Mouse (Mus musculus) ovary, postnatal 10 days (tissue): ENCODE data around the gene Sycp2l.
"Not testable (repeated sequence)": the region's sequence is repeated elsewhere in the genome, so short reads cannot be mapped to it uniquely, and the experiment has no call there.

Experiments
- DNase-seq: peaks from one replicate; pipeline ENCODE4 v3.0.0; 2022; ENCODE audit warnings: low spot score

Gene Sycp2l

GRCm38 (mm10) chr13:41128326-41128725, 14.2 kb downstream of the Sycp2l start:
- no peak for DNase-seq

- DNase-seq = no peak
Observed at GRCm38 (mm10) chr13:41129061-41129460, 15.0 kb downstream of the Sycp2l start.

DNA sequence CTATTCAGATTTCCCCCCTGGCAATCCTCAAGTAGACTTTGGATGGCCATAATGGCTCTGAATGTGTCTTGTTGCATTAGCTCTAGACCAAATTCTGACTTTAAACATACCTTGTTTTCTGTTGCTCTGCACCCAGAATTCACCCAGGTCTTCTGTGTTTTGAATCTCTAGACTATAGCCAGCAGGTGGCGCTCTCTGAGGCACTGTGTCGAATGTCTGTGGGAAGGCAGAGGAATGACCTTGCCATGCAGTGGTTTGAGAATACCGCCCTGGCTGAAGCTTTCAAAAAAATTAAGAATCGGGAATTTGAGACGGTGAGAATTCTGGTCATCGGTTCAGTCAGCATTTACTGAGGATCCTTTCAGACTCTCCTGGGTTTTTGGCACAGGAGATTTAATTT, 20.8 kb downstream of the Sycp2l start:
- DNase-seq = peak; percentile 21

DNA sequence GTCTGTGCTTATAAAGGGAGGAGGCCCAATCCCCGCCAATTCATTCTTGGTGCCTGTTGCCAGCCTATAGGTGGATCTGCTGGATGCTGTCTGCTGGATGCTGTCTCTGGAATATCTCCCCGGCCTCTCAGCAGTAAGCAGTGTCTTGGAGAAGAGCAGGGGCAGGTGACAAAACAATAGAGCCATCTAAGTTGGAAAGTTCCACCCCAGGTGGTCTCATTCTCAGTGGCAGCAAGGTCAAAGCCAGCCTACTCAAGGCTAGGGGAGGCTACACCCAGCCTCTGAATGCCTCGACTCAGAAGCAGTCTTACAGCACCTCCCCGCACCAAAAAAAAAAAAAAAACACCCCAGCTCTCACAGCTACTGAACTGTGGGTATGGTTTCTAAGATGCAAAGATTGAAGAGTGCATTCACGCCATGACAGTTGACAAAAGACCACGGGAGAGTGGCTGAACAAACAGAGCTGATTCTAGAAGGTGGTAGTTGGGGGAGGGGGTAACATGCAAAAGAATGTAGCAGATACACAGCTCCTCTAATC, 31.4 kb downstream of the Sycp2l start:
- DNase-seq = no peak

- peak; percentile 5 for DNase-seq
Observed at GRCm38 (mm10) chr13:41146271-41146670, 32.2 kb downstream of the Sycp2l start.

GRCm38 (mm10) chr13:41153146-41153545, 39.0 kb downstream of the Sycp2l start:
- no peak for DNase-seq

DNA sequence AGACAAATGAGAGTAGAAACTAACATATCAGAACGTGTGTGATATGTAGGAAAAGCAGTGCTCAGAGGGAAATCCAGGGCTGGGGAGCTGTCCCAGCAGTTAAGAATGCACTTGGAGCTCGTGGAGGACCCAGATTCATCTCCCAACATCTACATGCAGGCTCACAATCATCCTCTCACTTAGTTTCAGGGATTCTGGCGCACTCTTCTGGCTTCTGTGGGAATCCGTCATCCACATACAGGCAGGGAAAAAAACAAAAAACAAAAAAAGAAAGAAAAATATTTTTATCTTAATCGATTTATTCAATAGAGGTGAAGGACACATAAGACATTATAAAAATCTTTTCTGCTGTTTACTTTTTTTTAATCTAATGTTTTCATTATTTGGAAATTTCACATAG, 44.3 kb downstream of the Sycp2l start:
- no peak for DNase-seq

- DNase-seq = no peak
Observed at GRCm38 (mm10) chr13:41187886-41188285, 73.8 kb downstream of the Sycp2l start.

DNA sequence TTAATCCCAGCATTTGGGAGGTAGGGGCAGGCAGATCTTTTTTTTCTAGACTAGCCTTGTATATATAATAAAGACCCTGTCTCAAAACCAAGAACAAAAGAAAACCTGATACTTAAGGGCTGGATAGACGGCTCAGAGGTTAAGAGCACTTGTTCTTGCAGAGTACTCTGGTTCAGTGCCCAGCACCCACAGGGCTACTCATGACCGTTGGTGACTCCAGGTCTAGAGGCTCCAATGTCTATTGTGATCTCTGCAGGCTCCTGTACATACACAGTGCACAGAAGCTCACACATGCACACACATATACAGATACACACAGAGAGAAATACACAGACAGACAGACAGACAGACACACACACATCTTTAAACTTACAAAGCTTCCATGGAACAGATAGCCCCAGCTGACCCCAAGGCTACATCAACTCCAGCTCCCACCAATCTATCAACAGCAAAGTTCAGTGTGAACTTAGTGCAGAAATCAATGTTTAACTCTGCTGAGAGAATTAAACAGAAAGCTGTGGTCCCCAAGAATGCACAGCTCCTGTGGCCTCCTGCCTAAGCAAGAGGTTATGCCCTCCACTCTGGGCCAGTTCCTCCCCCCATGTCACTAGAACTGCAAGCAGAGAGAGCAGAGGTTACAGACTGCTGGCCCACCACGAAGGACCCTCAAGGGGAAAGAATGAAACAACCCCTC, 81.7 kb downstream of the Sycp2l start:
- no peak for DNase-seq

DNA sequence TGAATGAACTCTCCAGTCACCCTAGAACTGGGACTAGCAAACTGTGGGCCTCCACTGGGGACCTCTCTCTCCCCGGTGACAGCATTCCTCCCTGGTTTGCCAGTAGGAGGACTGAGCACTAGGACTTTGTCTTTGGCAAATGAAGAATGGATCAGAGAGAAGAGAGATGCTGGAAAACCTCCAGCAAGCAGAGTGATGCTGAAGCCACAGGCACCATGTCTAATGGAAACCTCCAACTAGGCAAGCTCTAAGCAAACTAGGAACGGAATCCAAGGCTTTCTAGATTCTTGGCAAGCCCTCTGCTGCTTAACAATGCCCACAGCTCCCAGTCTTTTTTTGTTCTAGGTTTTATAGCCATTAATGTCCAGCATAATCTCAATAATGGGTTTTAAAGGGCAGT, 86.8 kb downstream of the Sycp2l start:
- no peak for DNase-seq

GRCm38 (mm10) chr13:41203289-41203688, 89.2 kb downstream of the Sycp2l start:
- no peak for DNase-seq

GRCm38 (mm10) chr13:41203691-41204090, 89.6 kb downstream of the Sycp2l start:
- no peak for DNase-seq

DNA sequence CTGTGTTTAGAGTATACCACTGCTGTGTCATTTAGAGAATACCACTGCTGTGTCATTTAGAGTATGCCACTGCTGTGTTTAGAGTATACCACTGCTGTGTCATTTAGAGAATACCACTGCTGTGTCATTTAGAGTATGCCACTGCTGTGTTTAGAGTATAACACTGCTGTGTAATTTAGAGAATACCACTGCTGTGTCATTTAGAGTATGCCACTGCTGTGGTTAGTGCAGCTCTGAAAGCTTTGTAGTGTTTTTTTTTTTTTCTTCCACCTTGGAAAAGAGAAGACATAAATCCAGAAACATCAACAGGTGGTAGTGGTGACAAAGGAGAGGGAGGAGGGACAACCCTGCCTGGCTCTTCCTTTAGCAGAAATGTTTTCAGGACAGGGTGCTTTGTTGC, 91.5 kb downstream of the Sycp2l start:
- DNase-seq = not testable (repeated sequence)

GRCm38 (mm10) chr13:41206241-41206640, 92.1 kb downstream of the Sycp2l start:
- no peak for DNase-seq

DNA sequence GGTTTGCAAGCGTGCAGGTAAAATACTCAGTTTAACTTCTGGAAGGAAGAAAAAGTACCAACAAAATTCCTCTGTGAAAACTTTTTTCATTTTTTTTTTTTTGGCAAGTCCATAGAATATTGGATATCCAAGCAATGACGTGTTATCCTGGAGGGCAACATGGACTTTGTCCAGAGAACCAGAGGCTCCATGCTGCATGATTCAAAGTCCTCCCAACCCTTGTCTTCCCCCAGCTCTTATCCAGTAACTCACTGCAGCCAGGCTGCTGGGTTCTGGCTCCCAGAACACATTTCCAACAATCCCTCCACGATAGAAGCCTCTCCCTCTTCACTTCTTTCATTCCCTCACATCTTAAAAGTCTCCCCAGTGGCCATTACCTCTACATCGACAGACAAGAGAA, 97.2 kb downstream of the Sycp2l start:
- no peak for DNase-seq

- DNase-seq = no peak
Observed at GRCm38 (mm10) chr13:41212558-41213322, 98.6 kb downstream of the Sycp2l start.

- DNase-seq = no peak
Observed at GRCm38 (mm10) chr13:41215669-41216068, 101.6 kb downstream of the Sycp2l start.

DNA sequence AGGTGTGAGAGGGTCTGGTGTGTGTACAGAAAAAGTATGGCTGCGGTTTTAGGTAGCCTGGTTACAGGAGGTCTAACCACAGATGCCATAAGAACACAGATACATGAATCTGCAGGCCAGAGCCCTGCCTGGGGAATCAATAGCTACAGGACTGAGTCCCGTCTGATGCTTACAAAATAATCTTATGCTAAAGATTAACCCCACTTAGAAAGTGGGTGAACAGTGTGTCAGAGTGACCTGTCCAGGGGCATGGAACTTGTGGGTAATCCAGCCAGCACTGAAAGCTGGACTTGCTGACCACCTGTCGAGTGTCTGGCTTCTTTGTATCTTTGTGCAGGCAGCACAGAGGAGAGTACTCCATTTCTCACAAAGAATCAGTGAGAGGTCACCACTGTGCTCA, 102.1 kb downstream of the Sycp2l start:
- no peak for DNase-seq

DNA sequence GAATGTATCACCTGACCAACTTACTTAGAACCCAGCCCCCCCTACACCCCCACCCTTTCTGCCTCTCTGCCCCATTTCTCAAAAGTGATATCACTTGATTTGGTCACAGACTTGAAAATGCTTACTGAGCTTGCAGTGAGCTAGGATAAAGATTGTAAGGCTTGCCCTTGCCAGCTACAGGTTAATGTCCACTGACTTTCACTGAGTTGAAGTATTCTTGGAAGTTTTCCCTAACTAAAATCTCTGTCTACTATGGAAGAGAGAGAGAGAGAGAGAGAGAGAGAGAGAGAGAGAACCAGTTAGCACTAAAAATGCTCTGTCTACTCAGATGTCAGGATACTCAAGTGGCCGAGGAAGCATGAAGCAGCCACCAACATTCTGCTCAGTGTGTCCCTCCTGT, 104.9 kb downstream of the Sycp2l start:
- DNase-seq = no peak

- DNase-seq = peak; percentile 16
Observed at GRCm38 (mm10) chr13:41219687-41220303, 105.7 kb downstream of the Sycp2l start.

DNA sequence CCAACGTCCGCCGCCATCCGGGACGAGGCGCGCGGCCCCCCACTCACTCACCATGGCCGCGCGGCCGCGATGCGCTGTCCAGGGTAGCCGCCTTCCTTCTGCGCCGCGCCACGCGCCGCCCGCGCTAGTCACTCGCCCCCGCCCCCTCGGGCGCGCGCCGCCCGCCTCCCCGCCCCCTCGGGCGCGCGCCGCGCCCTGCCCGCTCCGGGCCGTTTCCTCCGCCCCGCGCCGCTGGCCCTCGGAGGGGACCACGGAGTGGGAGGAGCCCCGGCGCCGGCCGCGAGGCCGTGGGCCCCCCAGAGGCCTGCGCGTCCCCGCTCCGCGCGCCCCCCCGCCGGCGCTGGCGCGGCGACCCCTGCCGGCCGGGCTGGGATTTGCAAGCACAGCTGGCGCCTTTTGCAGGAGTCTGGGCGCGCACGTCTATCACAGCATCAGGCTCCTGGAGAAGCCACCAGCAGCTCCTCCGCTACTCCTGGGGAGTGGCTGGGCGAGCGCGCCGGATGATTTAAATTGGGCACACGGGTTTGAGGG, 106.3 kb downstream of the Sycp2l start, which contains the start of gene Elovl2:
Gene Elovl2, minus strand, starts transcription at position 102 of the 531 bp plus-strand sequence.
- DNase-seq = peak; percentile 42
